Mouse (Mus musculus) forebrain, postnatal 0 days (tissue): ENCODE measurements around the gene Parp11. TPM values are rescaled to one million over a fixed set of nuclear protein-coding genes. Genes with fewer than 3 reads are reported as not detected.
A peak's percentile ranks its signal among the peaks of the same experiment; 100 is the strongest.

Experiments
- ATAC-seq: fragments of 200-750 bp; cut with Nextera tagmentation; 2 replicates; pipeline ENCODE4 v1.8.0; 2017; ENCODE audit warnings: mild to moderate bottlenecking, moderate library complexity
- DNase-seq: peaks from one replicate; pipeline ENCODE4 v3.0.0-alpha.2; 2015
- H3K27ac ChIP-seq: fragments of 300-500 bp; sonication (generic); 2 replicates; pipeline ENCODE4 v1.5.1; 2014; ENCODE audit warnings: low read depth, mild to moderate bottlenecking, antibody characterized with exemption, low read length, moderate library complexity, mixed read lengths
- H3K27me3 ChIP-seq: fragments of 300-500 bp; sonication (generic); 2 replicates; pipeline ENCODE4 v1.6.1; 2014; ENCODE audit warnings: mild to moderate bottlenecking, low read length, mixed read lengths; ENCODE audit not compliant: insufficient read depth
- H3K36me3 ChIP-seq: fragments of 300-500 bp; sonication (generic); 2 replicates; pipeline ENCODE4 v1.6.1; 2014; ENCODE audit warnings: mild to moderate bottlenecking, moderate library complexity; ENCODE audit not compliant: insufficient read depth
- H3K4me1 ChIP-seq: fragments of 300-500 bp; sonication (generic); 2 replicates; pipeline ENCODE4 v1.6.1; 2014; ENCODE audit warnings: antibody characterized with exemption; ENCODE audit not compliant: insufficient read depth
- H3K4me2 ChIP-seq: fragments of 300-500 bp; sonication (generic); 2 replicates; pipeline ENCODE4 v1.6.1; 2014; ENCODE audit warnings: low read depth, mild to moderate bottlenecking, moderate library complexity
- H3K4me3 ChIP-seq: fragments of 300-500 bp; sonication (generic); 2 replicates; pipeline ENCODE4 v1.5.1; 2014; ENCODE audit warnings: low read depth, low read length, mixed read lengths
- H3K9ac ChIP-seq: fragments of 300-500 bp; sonication (generic); 2 replicates; pipeline ENCODE4 v1.6.1; 2014; ENCODE audit warnings: mild to moderate bottlenecking
- H3K9me3 ChIP-seq: fragments of 300-500 bp; sonication (generic); 2 replicates; pipeline ENCODE4 v1.6.1; 2016; ENCODE audit warnings: low read length
- CTCF ChIP-seq: sonication (generic); IDR thresholded peaks from 2 replicates; pipeline ENCODE4 v1.5.1; 2016; ENCODE audit warnings: antibody characterized with exemption, control low read depth, low read depth
- WGBS: fragments of 180-500 bp; shearing (Covaris S2); extraction: QIAGEN DNeasy Blood & Tissue Kit; methylation state at CpG from one replicate; pipeline ENCODE4 v1.1.7; 2014; 5-methylcytosine and 5-hydroxymethylcytosine counted together
- polyA plus RNA-seq: library from polyadenylated mRNA; unstranded; fragments of >200 nt; fragmentation: Nextera tagmentation; extraction: Ambion mirVana; gene quantifications from 2 replicates; pipeline ENCODE4 v1.2.1, GENCODE M21; 2015
- total RNA-seq: library from RNA; depleted of rRNA; stranded (reverse); fragments of >200 nt; gene quantifications from 2 replicates; pipeline ENCODE4 v1.2.3, GENCODE M21; 2014

The Parp11 gene
- total and polyA plus RNA-seq, 2 experiments from 2014 or later: 45.8 to 60.9 TPM

- Histone ChIP-seq H3K27me3 (no peaks in the 10 kb centered on the region), H3K4me2 (no peak overlapping the region), H3K9ac (no peak overlapping the region), H3K9me3 (no peaks in the 10 kb centered on the region), H3K36me3 (no peaks in the 10 kb centered on the region), H3K27ac (0 out of 2 replicates have a peak overlapping the region, but pooled peaks have one; percentile 81), H3K4me3 (no peak overlapping the region), H3K4me1 (peaks cover 15% of the 10 kb centered on the region)
- ATAC-seq (no peak), DNase-seq (no peak)
- 95% methylated on average over 3 of the region's 3 CpGs for WGBS
- no peak for TF ChIP-seq CTCF
These were observed 7.6 kb upstream of the Parp11 start for GRCm38 (mm10) chr6:127439063-127439462.

DNA sequence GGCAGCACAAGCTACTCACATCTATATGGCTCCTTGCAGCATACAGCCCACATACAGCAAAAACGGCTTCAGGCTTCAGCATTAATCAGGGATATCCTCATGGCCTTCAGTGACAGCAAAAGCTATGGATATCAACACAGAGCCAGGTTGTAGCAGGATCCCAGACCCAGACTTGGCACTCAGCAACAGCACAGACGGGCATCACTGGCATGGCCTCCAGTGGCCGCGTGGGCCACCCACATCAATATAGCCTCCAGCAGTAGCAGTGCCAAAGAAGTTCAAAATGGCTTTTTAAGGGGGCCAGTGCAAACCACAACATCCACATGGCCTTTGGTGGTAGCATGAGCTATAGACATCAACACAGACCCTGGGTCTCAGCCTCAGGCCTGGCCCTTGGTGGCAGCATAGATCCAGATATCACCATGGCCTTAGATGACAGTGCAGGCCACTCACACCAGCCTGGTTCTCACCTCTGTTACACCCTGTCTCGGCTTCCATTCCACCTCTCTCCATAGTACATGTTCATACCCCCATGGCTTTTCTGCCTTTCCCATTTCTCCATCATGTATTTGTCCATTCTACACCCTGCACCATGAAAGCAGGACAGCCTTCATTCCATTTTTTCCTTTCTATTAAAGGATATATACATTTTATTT lies 7.0 kb upstream of the Parp11 start:
- 0 out of 2 replicates have a peak, but pooled peaks have one; percentile 30 for ATAC-seq
- Histone ChIP-seq H3K4me3 (no peak overlapping the region), H3K27ac (peak overlapping the region; percentile 81), H3K36me3 (no peaks in the 10 kb centered on the region), H3K9me3 (no peaks in the 10 kb centered on the region), H3K4me1 (peaks cover 15% of the 10 kb centered on the region), H3K9ac (no peak overlapping the region; the same call in 1 of the 2 replicates), H3K27me3 (no peaks in the 10 kb centered on the region), H3K4me2 (no peak overlapping the region)
- TF ChIP-seq CTCF: no peak
- 51% methylated on average over 5 of the region's 5 CpGs for WGBS
- DNase-seq: peak; percentile 14

- 16% methylated on average over 14 of the region's 14 CpGs for WGBS
- Histone ChIP-seq H3K4me3 (peak overlapping the region; percentile 2), H3K36me3 (no peaks in the 10 kb centered on the region), H3K27me3 (no peaks in the 10 kb centered on the region), H3K27ac (peak overlapping the region; percentile 81), H3K9ac (peak overlapping the region; percentile 42; the same call in 1 of the 2 replicates), H3K9me3 (no peaks in the 10 kb centered on the region), H3K4me1 (peaks cover 15% of the 10 kb centered on the region), H3K4me2 (peak overlapping the region; percentile 38)
- no peak for TF ChIP-seq CTCF
- DNase-seq: peak; percentile 84
- ATAC-seq: peak; percentile 96
These were observed 6.1 kb upstream of the Parp11 start for GRCm38 (mm10) chr6:127440416-127441104.

DNA sequence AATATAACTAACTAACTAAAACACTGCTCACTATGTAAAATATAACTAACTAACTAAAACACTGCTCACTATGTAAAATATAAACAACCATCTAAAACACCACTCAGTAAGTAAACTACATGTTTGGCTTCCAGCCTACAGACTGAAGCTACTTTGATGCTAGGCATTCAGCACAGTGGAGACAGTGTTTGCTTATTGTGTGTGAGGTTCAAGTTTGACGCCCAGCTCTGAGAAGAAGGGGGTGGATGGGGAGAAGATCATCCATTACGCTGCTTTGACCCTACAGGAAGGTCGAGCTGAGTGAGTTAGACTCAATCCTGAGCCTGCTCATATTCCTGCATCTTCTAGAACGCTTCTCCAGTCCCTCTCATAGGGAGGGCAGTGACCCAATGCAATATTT lies 4.1 kb upstream of the Parp11 start:
- Histone ChIP-seq H3K4me3 (no peak overlapping the region), H3K4me2 (no peak overlapping the region), H3K9ac (no peak overlapping the region), H3K27ac (no peak overlapping the region), H3K4me1 (peaks cover 15% of the 10 kb centered on the region), H3K36me3 (no peaks in the 10 kb centered on the region), H3K27me3 (no peaks in the 10 kb centered on the region), H3K9me3 (no peaks in the 10 kb centered on the region)
- no peak for TF ChIP-seq CTCF
- no peak for ATAC-seq
- no peak for DNase-seq
- WGBS: 35% methylated on average over 4 of the region's 4 CpGs

DNA sequence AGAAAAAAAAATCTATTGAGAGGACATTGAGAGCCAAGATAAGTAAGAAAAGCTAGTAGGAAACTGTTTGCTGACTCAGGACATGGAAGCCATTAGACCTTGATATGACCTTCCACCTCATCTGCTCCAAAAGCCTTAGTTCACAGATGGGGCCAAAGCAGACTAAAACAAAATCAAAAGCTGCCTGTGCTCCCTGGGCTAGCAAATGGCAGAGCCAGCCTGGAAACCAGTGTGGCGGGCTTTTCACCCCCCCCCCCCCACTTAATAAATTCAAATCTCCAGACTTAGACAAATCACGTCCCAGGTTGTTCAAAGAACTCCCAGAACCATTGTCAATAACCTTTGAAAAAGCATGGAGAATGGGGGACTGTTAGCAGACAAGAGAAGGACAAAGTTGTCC lies 2.7 kb upstream of the Parp11 start:
- 12% methylated on average over 2 of the region's 2 CpGs for WGBS
- no peak overlapping the region for H3K4me3 ChIP-seq
- H3K9me3 ChIP-seq: no peaks in the 10 kb centered on the region
- ATAC-seq (peak; percentile 19; the same call in 1 of the 2 replicates), DNase-seq (no peak)
- H3K27me3 ChIP-seq: no peaks in the 10 kb centered on the region
- H3K36me3 ChIP-seq: no peaks in the 10 kb centered on the region
- TF ChIP-seq CTCF: no peak
- peaks cover 15% of the 10 kb centered on the region for H3K4me1 ChIP-seq
- H3K4me2 ChIP-seq: no peak overlapping the region
- H3K27ac ChIP-seq: no peak overlapping the region
- H3K9ac ChIP-seq: no peak overlapping the region

GRCm38 (mm10) chr6:127444466-127444865 lies 2.2 kb upstream of the Parp11 start:
- WGBS: 17% methylated on average over 4 of the region's 4 CpGs
- no peak overlapping the region for H3K4me2 ChIP-seq
- peak; percentile 16; the same call in 1 of the 2 replicates for ATAC-seq
- H3K36me3 ChIP-seq: no peaks in the 10 kb centered on the region
- H3K4me1 ChIP-seq: peaks cover 14% of the 10 kb centered on the region
- no peaks in the 10 kb centered on the region for H3K9me3 ChIP-seq
- peak; percentile 24 for DNase-seq
- no peaks in the 10 kb centered on the region for H3K27me3 ChIP-seq
- no peak overlapping the region for H3K4me3 ChIP-seq
- H3K9ac ChIP-seq: no peak overlapping the region
- TF ChIP-seq CTCF: no peak
- H3K27ac ChIP-seq: no peak overlapping the region
